Mouse (Mus musculus) brain, embryonic 14.5 days (tissue): Measurements from ENCODE around the gene Lexm.

ENCODE experiments used
- CTCF ChIP-seq: fragments of 200-500 bp; IDR thresholded peaks from 2 replicates; pipeline ENCODE4 v1.5.1; 2012; ENCODE audit warnings: inconsistent platforms, mild to moderate bottlenecking, moderate library complexity, borderline replicate concordance; ENCODE audit not compliant: insufficient read depth, insufficient read length; ENCODE audit errors: extremely low read depth
- POLR2A ChIP-seq: fragments of 200-500 bp; IDR thresholded peaks from 2 replicates; pipeline ENCODE4 v1.6.1; 2012; ENCODE audit warnings: mild to moderate bottlenecking, inconsistent platforms, borderline replicate concordance; ENCODE audit not compliant: poor library complexity, insufficient read depth, insufficient read length, severe bottlenecking; ENCODE audit errors: extremely low read depth

GRCm38 (mm10) chr4:106644218-106644610 lies 27.2 kb upstream of the Lexm start:
- TF ChIP-seq POLR2A (no peak), CTCF (no peak)
